ENCODE assay signal across 8 mouse cellular contexts in genomic region chr16:22438441-22439373, GRCm38 (mm10). TPM values are rescaled to one million over a fixed set of nuclear protein-coding genes. Genes with fewer than 3 reads are reported as not detected.
DNase-seq lines count a peak whose midpoint lies in the region; ATAC-seq and TF ChIP-seq lines count a peak whose summit lies in the region.

No protein-coding gene starts in this region.

- H3K36me3 ChIP-seq in C2C12 (ENCODE audit: control insufficient read depth, insufficient read depth) = no peaks in the 10 kb centered on the region
- no peaks in the 10 kb centered on the region for H3K36me3 ChIP-seq in embryonic facial prominence, embryonic 14.5 days (ENCODE audit: control insufficient read depth, insufficient read depth, low read length)
- peaks cover 7% of the 10 kb centered on the region; the same call in 1 of the 2 replicates for H3K36me3 ChIP-seq in heart, embryonic 12.5 days
- no peaks in the 10 kb centered on the region for H3K36me3 ChIP-seq in kidney, postnatal 0 days (ENCODE audit: insufficient read depth, low read length)
- no peaks in the 10 kb centered on the region for H3K36me3 ChIP-seq in liver, embryonic 12.5 days
- H3K36me3 ChIP-seq in neural tube, embryonic 11.5 days (ENCODE audit: control insufficient read depth, insufficient read depth, low read length) = no peaks in the 10 kb centered on the region

- no peaks in the 10 kb centered on the region for H3K79me3 ChIP-seq in C2C12 (ENCODE audit: low read depth)

- ATAC-seq in embryonic facial prominence, embryonic 14.5 days (ENCODE audit: low read depth) = peak; percentile 7
- peak; percentile 18 for ATAC-seq in heart, embryonic 12.5 days (ENCODE audit: insufficient number of reproducible peaks, low FRiP score)
- peak; percentile 15; the same call in 1 of the 2 replicates for ATAC-seq in kidney, postnatal 0 days (replicated peaks; ENCODE audit: low FRiP score, low read depth)
- peak; percentile 10 for ATAC-seq in liver, embryonic 12.5 days
- peak; percentile 39 for ATAC-seq in neural tube, embryonic 11.5 days (ENCODE audit: insufficient read depth, low FRiP score, low TSS enrichment)

- under 1% methylated on average over 58 of the region's 59 CpGs for WGBS in embryonic facial prominence, embryonic 14.5 days
- under 1% methylated on average over 59 of the region's 59 CpGs for WGBS in heart, embryonic 12.5 days
- 1% methylated on average over 59 of the region's 59 CpGs for WGBS in kidney, postnatal 0 days
- WGBS in liver, embryonic 12.5 days (ENCODE audit: insufficient replicate concordance) = under 1% methylated on average over 59 of the region's 59 CpGs
- WGBS in neural tube, embryonic 11.5 days = under 1% methylated on average over 58 of the region's 59 CpGs

- peak overlapping the region; percentile 91 for H3K4me2 ChIP-seq in embryonic facial prominence, embryonic 14.5 days (ENCODE audit: low read depth, low read length)
- H3K4me2 ChIP-seq in heart, embryonic 12.5 days = peak overlapping the region; percentile 97
- peak overlapping the region; percentile 95 for H3K4me2 ChIP-seq in kidney, postnatal 0 days (ENCODE audit: low read length)
- peak overlapping the region; percentile 87 for H3K4me2 ChIP-seq in liver, embryonic 12.5 days
- H3K4me2 ChIP-seq in neural tube, embryonic 11.5 days (ENCODE audit: low read depth) = peak overlapping the region; percentile 99

- H3K9ac ChIP-seq in embryonic facial prominence, embryonic 14.5 days (ENCODE audit: low read depth, low read length) = peak overlapping the region; percentile 80
- H3K9ac ChIP-seq in heart, embryonic 12.5 days = peak overlapping the region; percentile 87
- H3K9ac ChIP-seq in kidney, postnatal 0 days (ENCODE audit: low read depth, low read length) = peak overlapping the region; percentile 91
- peak overlapping the region; percentile 71 for H3K9ac ChIP-seq in liver, embryonic 12.5 days
- H3K9ac ChIP-seq in neural tube, embryonic 11.5 days (ENCODE audit: low read length) = peak overlapping the region; percentile 61

- H3K79me2 ChIP-seq in C2C12 (ENCODE audit: control insufficient read depth, insufficient read depth) = peaks cover 8% of the 10 kb centered on the region

- peak overlapping the region; percentile 50 for H3K4me3 ChIP-seq in C2C12 (ENCODE audit: insufficient read depth, poor library complexity, severe bottlenecking)
- H3K4me3 ChIP-seq in embryonic facial prominence, embryonic 14.5 days (ENCODE audit: low read depth, low read length) = peak overlapping the region; percentile 82
- peak overlapping the region; percentile 85 for H3K4me3 ChIP-seq in heart, embryonic 12.5 days
- H3K4me3 ChIP-seq in kidney, postnatal 0 days (replicated peaks; ENCODE audit: low read depth, low read length) = peak overlapping the region; percentile 92
- peak overlapping the region; percentile 70 for H3K4me3 ChIP-seq in liver, embryonic 12.5 days
- H3K4me3 ChIP-seq in neural tube, embryonic 11.5 days (ENCODE audit: low read depth, low read length) = peak overlapping the region; percentile 64

- peak overlapping the region; percentile 76 for H3K27ac ChIP-seq in embryonic facial prominence, embryonic 14.5 days (replicated peaks; ENCODE audit: low read depth, low read length)
- H3K27ac ChIP-seq in heart, embryonic 12.5 days (ENCODE audit: poor library complexity, severe bottlenecking) = peak overlapping the region; percentile 60
- peak overlapping the region; percentile 87 for H3K27ac ChIP-seq in kidney, postnatal 0 days
- H3K27ac ChIP-seq in liver, embryonic 12.5 days = peak overlapping the region; percentile 64; the same call in 1 of the 2 replicates
- no peak overlapping the region for H3K27ac ChIP-seq in neural tube, embryonic 11.5 days (ENCODE audit: low read depth, low read length)

- peak overlapping the region; percentile 86 for H3ac ChIP-seq in C2C12 (ENCODE audit: control insufficient read depth, insufficient read length, low read depth)

- H3K4me1 ChIP-seq in embryonic facial prominence, embryonic 14.5 days (ENCODE audit: control insufficient read depth, insufficient read depth, low read length) = peaks cover 25% of the 10 kb centered on the region
- peaks cover 35% of the 10 kb centered on the region for H3K4me1 ChIP-seq in heart, embryonic 12.5 days (replicated peaks)
- peaks cover 13% of the 10 kb centered on the region; the same call in 1 of the 2 replicates for H3K4me1 ChIP-seq in kidney, postnatal 0 days (replicated peaks; ENCODE audit: insufficient read depth, low read length)
- peaks cover 18% of the 10 kb centered on the region for H3K4me1 ChIP-seq in liver, embryonic 12.5 days
- peaks cover 15% of the 10 kb centered on the region for H3K4me1 ChIP-seq in neural tube, embryonic 11.5 days (ENCODE audit: control insufficient read depth, insufficient read depth, low read length)

- H3K9me3 ChIP-seq in embryonic facial prominence, embryonic 14.5 days (ENCODE audit: control insufficient read depth, low read length) = no peaks in the 10 kb centered on the region
- no peaks in the 10 kb centered on the region for H3K9me3 ChIP-seq in heart, embryonic 12.5 days (replicated peaks)
- no peaks in the 10 kb centered on the region for H3K9me3 ChIP-seq in kidney, postnatal 0 days (replicated peaks; ENCODE audit: low read length)
- no peaks in the 10 kb centered on the region for H3K9me3 ChIP-seq in liver, embryonic 12.5 days (replicated peaks)
- no peaks in the 10 kb centered on the region for H3K9me3 ChIP-seq in neural tube, embryonic 11.5 days (ENCODE audit: control insufficient read depth, low read length)

- DNase-seq in adrenal gland, postnatal 14 days = peak; percentile 84
- peak; percentile 94 for DNase-seq in embryonic facial prominence, embryonic 14.5 days (ENCODE audit: low spot score)
- DNase-seq in kidney, postnatal 0 days (ENCODE audit: low spot score) = peak; percentile 91
- peak; percentile 91 for DNase-seq in neural tube, embryonic 11.5 days (ENCODE audit: low spot score)
- peak; percentile 90 for DNase-seq in testis, postnatal 14 days (ENCODE audit: low spot score)

- TF ChIP-seq CTCF in C2C12 (IDR thresholded peaks at IDR 0.05; ENCODE audit: control insufficient read depth, insufficient read depth, insufficient read length) = no peak
- TF ChIP-seq CTCF in kidney, postnatal 0 days (IDR thresholded peaks at IDR 0.05; ENCODE audit: low read depth) = no peak

- H3K27me3 ChIP-seq in C2C12 (ENCODE audit: control insufficient read depth, insufficient read depth, insufficient read length) = no peaks in the 10 kb centered on the region
- peaks cover 11% of the 10 kb centered on the region; the same call in 1 of the 2 replicates for H3K27me3 ChIP-seq in embryonic facial prominence, embryonic 14.5 days (replicated peaks; ENCODE audit: control insufficient read depth, insufficient read depth, low read length)
- H3K27me3 ChIP-seq in heart, embryonic 12.5 days (replicated peaks) = no peaks in the 10 kb centered on the region; the same call in 1 of the 2 replicates
- H3K27me3 ChIP-seq in kidney, postnatal 0 days (ENCODE audit: insufficient read depth, low read length) = no peaks in the 10 kb centered on the region
- H3K27me3 ChIP-seq in liver, embryonic 12.5 days (replicated peaks) = peaks cover 62% of the 10 kb centered on the region
- peaks cover 14% of the 10 kb centered on the region for H3K27me3 ChIP-seq in neural tube, embryonic 11.5 days (ENCODE audit: control insufficient read depth, insufficient read depth, low read length)

TF ChIP-seq in C2C12, 6 proteins besides CTCF, POLR2A, EP300 and RAD21:
- no peak for TF ChIP-seq MAX (IDR thresholded peaks at IDR 0.05)
- no peak for TF ChIP-seq USF1 (IDR thresholded peaks at IDR 0.05; ENCODE audit: low read depth)
- TF ChIP-seq MYOD1 (IDR thresholded peaks at IDR 0.05; ENCODE audit: control insufficient read depth, insufficient read length, low read depth) = no peak
- no peak for TF ChIP-seq FOSL1 (IDR thresholded peaks at IDR 0.05; ENCODE audit: insufficient read depth, low read length, poor library complexity, severe bottlenecking)
- no peak for TF ChIP-seq CEBPB (IDR thresholded peaks at IDR 0.05; ENCODE audit: low read depth)
- no peak for TF ChIP-seq MYOG (IDR thresholded peaks at IDR 0.05; ENCODE audit: control insufficient read depth, extremely low read depth, insufficient read length)

RNA-seq across cellular contexts. Expression of gene Etv5, which starts 0.8 kb away (rescaled TPM):
- 10.2 TPM for polyA plus RNA-seq in C2C12 (2012; fragmentation: generic; extraction: Trizol)
- 23.7 and 24.4 TPM in 2 replicates for total RNA-seq in adrenal gland, postnatal 14 days (2021)
- polyA plus RNA-seq in embryonic facial prominence, embryonic 14.5 days (2014; fragmentation: Nextera tagmentation; extraction: Ambion mirVana) = 37.5 and 43.4 TPM in 2 replicates
- polyA plus RNA-seq in heart, embryonic 12.5 days (2016; fragmentation: Nextera tagmentation; extraction: Ambion mirVana) = 23.8 and 29.6 TPM in 2 replicates
- polyA plus RNA-seq in kidney, postnatal 0 days (2015; fragmentation: Nextera tagmentation; extraction: Ambion mirVana) = 45.8 and 46.7 TPM in 2 replicates
- polyA plus RNA-seq in liver, embryonic 12.5 days (2016; fragmentation: Nextera tagmentation; extraction: Ambion mirVana) = 7.4 and 8.0 TPM in 2 replicates
- 18.8 and 19.5 TPM in 2 replicates for polyA plus RNA-seq in neural tube, embryonic 11.5 days (2014; fragmentation: Nextera tagmentation; extraction: Ambion mirVana)
